Mouse (Mus musculus): ENCODE data around the gene Pank4.

Gene Pank4

GRCm38 (mm10) chr4:154964581-154965235 is 785 bp downstream of the Pank4 start:
- intact Hi-C loops (cut with DNase I): no loop called here

DNA sequence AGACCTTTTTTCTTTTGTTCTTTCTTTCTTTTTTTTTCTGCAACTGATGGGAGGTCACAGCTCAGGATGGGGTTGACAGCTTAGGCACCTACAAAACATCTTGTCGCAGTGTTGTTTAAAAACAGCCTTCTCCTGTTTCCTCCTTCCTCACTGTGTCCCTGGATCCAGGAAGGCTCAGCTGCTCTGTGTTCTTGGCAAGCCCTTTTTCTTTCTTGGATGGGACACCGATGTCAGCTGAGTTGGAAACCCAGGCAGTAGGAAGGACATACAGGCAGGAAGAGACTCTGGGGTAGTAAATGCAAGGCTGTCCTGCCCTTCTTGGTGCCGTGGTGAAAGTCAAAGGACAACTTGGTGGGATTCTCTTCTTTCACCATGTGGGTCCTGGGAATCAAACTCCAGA is 1.9 kb downstream of the Pank4 start:
- intact Hi-C loops (cut with DNase I): no loop called here

- intact Hi-C loops (cut with DNase I): no loop called here
Measured at GRCm38 (mm10) chr4:154967173-154967572, 3.2 kb downstream of the Pank4 start.

GRCm38 (mm10) chr4:154972546-154972945 is 8.6 kb downstream of the Pank4 start:
- intact Hi-C loops (cut with DNase I): no loop called here

- intact Hi-C loops (cut with DNase I): no loop called here
Measured at GRCm38 (mm10) chr4:154974163-154974611, 10.3 kb downstream of the Pank4 start.

- intact Hi-C loops (cut with DNase I): loop anchor here (10.0 kb wide), 1 partner anchor 75 kb away; the partner anchor contains the start of gene Plch2
Measured at GRCm38 (mm10) chr4:154980110-154980509, 16.2 kb downstream of the Pank4 start.

GRCm38 (mm10) chr4:154981076-154981475 is 17.2 kb downstream of the Pank4 start:
- intact Hi-C loops (cut with DNase I): loop anchor here (10.0 kb wide), 1 partner anchor 74 kb away; the partner anchor contains the start of gene Plch2

- intact Hi-C loops (cut with DNase I): loop anchor here (10.0 kb wide), 1 partner anchor 73 kb away; the partner anchor contains the start of gene Plch2
Measured at GRCm38 (mm10) chr4:154981530-154981929, 17.6 kb downstream of the Pank4 start.

- intact Hi-C loops (cut with DNase I): loop anchor here (10.0 kb wide), 1 partner anchor 72 kb away; the partner anchor contains the start of gene Plch2
Measured at GRCm38 (mm10) chr4:154982247-154983120, 18.6 kb downstream of the Pank4 start.

- intact Hi-C loops (cut with DNase I): loop anchor here (10.0 kb wide), 1 partner anchor 71 kb away; the partner anchor contains the start of gene Plch2
Measured at GRCm38 (mm10) chr4:154983767-154984166, 19.8 kb downstream of the Pank4 start.

DNA sequence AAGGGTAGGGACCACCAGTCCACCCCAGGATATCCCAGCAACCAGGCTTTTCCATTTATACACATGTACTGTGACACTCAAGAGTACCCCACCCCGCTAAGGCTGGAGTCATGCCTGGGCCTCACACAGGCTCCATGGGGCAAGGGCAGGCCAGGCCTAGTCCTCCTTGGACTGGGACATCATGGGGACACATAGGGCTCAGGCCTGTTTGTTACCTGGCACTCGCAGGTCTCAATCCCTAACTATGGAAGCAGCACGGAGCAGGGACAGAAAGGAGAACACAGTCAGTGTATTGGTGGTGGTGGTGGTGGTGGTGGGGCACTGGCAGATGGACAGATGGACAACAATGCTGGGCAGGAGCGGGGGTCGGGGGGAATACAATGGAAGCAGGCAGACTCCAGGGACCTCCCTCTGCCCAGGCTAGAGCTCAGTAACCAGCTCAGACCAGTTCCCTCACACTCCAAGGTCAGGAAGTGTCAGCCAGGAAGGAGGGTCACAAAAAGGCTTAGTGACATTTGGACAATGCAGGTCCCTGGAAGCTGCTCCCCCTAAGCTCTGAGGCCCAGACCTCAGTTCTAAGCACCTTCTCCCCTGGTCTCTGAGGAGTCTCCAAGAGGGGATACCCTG is 21.3 kb downstream of the Pank4 start:
- intact Hi-C loops (cut with DNase I): loop anchor here (5.0 to 10.0 kb wide), 2 partner anchors 38 to 70 kb away; partner anchors contain the start of gene Plch2

DNA sequence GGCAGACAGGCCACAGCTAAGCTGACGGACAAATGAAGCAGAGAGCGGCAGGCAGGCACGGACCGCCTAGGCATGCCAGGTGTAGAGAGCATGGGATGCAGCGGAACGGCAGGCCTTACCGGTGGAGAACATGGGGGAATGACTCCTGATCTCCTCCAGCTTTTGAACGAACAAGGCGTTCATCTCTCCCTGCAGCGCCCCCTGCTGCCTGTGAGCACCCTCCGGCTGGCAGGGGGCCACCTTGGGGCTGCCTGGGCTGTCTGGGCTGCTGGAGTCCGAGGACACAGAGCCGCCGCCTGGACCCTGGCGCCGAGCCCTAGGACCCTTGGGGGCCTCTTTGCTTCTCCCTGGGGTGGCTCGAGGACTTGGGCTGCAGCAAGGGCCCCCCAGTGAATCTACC is 22.2 kb downstream of the Pank4 start:
- intact Hi-C loops (cut with DNase I): loop anchor here (5.0 to 10.0 kb wide), 2 partner anchors 39 to 69 kb away; partner anchors contain the start of gene Plch2

DNA sequence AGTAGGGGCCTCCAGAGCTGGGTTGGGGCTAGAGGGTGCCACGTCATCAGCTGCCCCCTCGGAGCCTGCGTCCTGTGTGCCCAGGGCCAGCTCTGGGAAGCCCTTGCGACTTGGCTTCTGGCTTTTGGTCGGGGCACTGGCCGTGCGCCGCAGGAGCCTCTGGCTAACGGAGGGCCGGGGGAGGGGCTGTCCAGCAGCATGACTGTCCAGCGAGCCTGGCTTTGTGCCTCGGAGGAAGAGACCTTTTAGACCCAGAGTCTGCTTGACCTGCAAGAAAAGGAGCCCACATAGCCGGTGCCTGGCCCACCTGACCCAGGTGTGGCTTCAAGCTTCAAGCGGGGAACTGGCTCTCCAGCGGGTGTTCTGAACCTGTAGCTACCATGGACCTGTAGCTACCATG is 22.8 kb downstream of the Pank4 start:
- intact Hi-C loops (cut with DNase I): loop anchor here (5.0 to 10.0 kb wide), 2 partner anchors 39 to 68 kb away; partner anchors contain the start of gene Plch2

DNA sequence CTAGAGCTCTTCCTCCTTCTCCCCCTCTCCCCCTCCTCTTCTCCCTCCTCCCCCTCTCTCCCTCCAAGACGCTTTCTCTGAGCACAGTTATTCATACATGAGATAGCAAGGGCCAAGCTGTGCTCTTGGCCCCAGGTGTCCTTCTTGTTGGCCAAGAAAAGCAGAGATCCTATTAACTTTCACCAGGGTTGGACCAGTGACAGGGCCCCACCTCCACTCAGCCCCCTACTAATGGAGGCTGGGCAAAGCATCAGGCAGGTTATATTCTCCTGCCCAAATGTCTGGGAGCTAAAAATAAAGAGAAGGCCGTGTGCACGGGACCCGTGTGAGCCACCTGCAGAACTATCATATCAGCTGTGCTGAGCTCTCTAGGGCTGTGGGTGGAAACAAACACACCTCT is 31.0 kb downstream of the Pank4 start:
- intact Hi-C loops (cut with DNase I): no loop called here

GRCm38 (mm10) chr4:154996572-154997154 is 32.7 kb downstream of the Pank4 start:
- intact Hi-C loops (cut with DNase I): no loop called here

- intact Hi-C loops (cut with DNase I): no loop called here
Measured at GRCm38 (mm10) chr4:154999379-154999778, 35.5 kb downstream of the Pank4 start.

DNA sequence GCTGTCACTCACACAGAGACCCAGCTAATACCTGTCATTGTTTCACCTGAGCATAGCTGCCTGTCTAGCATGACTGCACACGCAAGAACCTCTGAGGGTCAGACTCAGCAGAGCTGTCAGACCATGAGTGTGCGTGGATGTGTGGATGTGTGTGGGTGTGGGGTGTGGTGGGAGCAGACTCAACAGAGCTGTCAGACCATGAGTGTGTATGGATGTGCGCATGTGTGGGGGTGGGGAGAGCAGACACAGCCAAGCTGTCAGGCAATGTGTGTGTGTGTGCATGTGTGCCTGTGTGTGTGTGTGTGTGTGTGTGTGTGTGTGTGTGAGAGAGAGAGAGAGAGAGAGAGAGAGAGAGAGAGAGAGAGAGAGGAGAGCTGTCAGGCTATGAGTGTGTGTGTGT is 41.4 kb downstream of the Pank4 start:
- intact Hi-C loops (cut with DNase I): loop anchor here (5.0 kb wide), 1 partner anchor 42 kb away; no protein-coding TSS in a partner anchor

DNA sequence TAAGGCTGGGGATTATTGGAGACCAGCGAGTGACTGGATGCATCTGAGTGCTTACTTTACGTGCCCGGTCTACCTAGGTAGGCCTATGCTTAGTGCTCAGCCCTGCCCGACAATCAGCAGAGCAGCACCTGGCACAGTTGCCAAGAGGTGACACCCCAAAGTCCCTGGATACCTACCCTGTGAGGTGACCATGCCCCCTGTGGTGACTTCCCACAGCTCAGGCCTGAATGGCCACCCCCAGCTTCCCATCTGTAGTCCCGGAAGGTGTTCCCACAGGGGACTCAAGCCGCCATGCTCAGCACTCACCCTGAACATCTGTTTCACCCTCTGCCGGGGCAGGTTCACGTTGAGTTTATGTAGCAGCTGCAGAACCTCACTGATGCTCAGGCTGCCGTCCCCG is 42.4 kb downstream of the Pank4 start:
- intact Hi-C loops (cut with DNase I): loop anchor here (5.0 kb wide), 1 partner anchor 41 kb away; no protein-coding TSS in a partner anchor

DNA sequence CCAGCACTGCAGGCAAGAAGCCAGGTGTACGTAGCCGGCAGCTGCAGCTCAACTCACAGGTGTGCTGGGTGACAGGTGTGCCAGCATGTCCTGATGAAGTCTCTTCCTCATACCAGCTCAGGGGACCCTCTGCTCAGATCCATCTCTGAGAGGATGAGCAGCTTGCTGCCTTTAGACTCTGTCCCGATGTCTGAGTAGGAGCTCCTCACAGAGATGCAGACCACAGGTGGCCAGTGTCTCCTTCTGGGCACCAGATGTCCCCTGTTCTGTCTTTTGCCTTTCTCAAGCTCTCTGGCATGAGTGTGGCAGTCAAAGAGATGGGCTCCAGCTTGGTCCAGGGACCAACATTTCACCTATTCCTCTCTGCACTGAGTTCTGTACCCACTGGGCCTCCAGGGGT is 43.7 kb downstream of the Pank4 start:
- intact Hi-C loops (cut with DNase I): loop anchor here (5.0 kb wide), 1 partner anchor 40 kb away; no protein-coding TSS in a partner anchor

GRCm38 (mm10) chr4:155008075-155008474 is 44.2 kb downstream of the Pank4 start:
- intact Hi-C loops (cut with DNase I): loop anchor here (5.0 kb wide), 1 partner anchor 39 kb away; no protein-coding TSS in a partner anchor

- intact Hi-C loops (cut with DNase I): loop anchor here (5.0 kb wide), 1 partner anchor 38 kb away; no protein-coding TSS in a partner anchor
Measured at GRCm38 (mm10) chr4:155009216-155009615, 45.3 kb downstream of the Pank4 start.
